Mouse (Mus musculus) CH12.LX (cell line): ENCODE measurements around the gene Fam196a. TPM values are rescaled to one million over a fixed set of nuclear protein-coding genes. Genes with fewer than 3 reads are reported as not detected.

Experiments used
- DNase-seq: peaks from one replicate; pipeline ENCODE4 v3.0.0-alpha.2; 2013; ENCODE audit errors: extremely low read depth
- H3K27ac ChIP-seq: 2 replicates; pipeline ENCODE4 v1.5.1; 2012; ENCODE audit warnings: low read depth, mild to moderate bottlenecking, control low read depth, moderate library complexity; ENCODE audit not compliant: insufficient read depth
- H3K27me3 ChIP-seq: replicated peaks from 2 replicates; pipeline ENCODE3; 2012; ENCODE audit warnings: inconsistent platforms
- H3K36me3 ChIP-seq, 2 experiments: replicated peaks in 1 of 2; 2 replicates each; pipeline versions ENCODE3 to v1.6.1; 2012; ENCODE audit warnings: inconsistent platforms in 1 of 2, low read length in 1 of 2, mild to moderate bottlenecking in 1 of 2, mixed read lengths in 1 of 2, moderate library complexity in 1 of 2; ENCODE audit not compliant: control insufficient read depth in 1 of 2, insufficient read depth in 1 of 2
- H3K4me1 ChIP-seq, 2 experiments: 2 replicates each; pipeline ENCODE4 v1.6.1; 2012; ENCODE audit warnings: inconsistent platforms in 1 of 2, moderate library complexity in 1 of 2; ENCODE audit not compliant: insufficient read depth in 2 of 2, control insufficient read depth in 1 of 2
- H3K4me2 ChIP-seq: 2 replicates; pipeline ENCODE4 v1.6.1; 2012; ENCODE audit warnings: low read depth, mild to moderate bottlenecking, control low read depth; ENCODE audit not compliant: poor library complexity, insufficient read depth, severe bottlenecking
- H3K4me3 ChIP-seq, 3 experiments: fragments of 150-350 bp in 1 of 3; sonication (generic) in 1 of 3; replicated peaks in 1 of 3; 2 replicates each; pipeline versions ENCODE3 to v1.5.1; 2011 to 2012; ENCODE audit warnings: low read depth in 2 of 3, low read length in 2 of 3, mild to moderate bottlenecking in 2 of 3, moderate library complexity in 2 of 3, control low read depth in 1 of 3, improper control_type of control experiment in 1 of 3, inconsistent platforms in 1 of 3, mixed read lengths in 1 of 3; ENCODE audit not compliant: poor library complexity in 1 of 3
- H3K79me2 ChIP-seq: replicated peaks from 2 replicates; pipeline ENCODE4 v1.6.1; 2012; ENCODE audit warnings: mild to moderate bottlenecking, moderate library complexity; ENCODE audit not compliant: control insufficient read depth, poor library complexity, insufficient read depth, severe bottlenecking; ENCODE audit errors: extremely low read depth
- H3K9ac ChIP-seq: 2 replicates; pipeline ENCODE4 v1.6.1; 2012; ENCODE audit warnings: low read depth, mild to moderate bottlenecking, control low read depth, moderate library complexity; ENCODE audit not compliant: insufficient read depth
- H3K9me3 ChIP-seq: replicated peaks from 2 replicates; pipeline ENCODE3; 2012; ENCODE audit warnings: low read length, inconsistent platforms, mixed read lengths
- CHD1 ChIP-seq: IDR thresholded peaks from 2 replicates; pipeline ENCODE4 v1.6.1; 2012; ENCODE audit warnings: low read depth, low read length, improper control_type of control experiment, inconsistent platforms
- CHD2 ChIP-seq: IDR thresholded peaks from 2 replicates; pipeline ENCODE4 v1.6.1; 2011; ENCODE audit warnings: low read length, improper control_type of control experiment
- CTCF ChIP-seq, 2 experiments: IDR thresholded peaks in 1 of 2; conservative IDR thresholded peaks in 1 of 2; 2 replicates each; pipeline ENCODE4 v1.5.1; 2011 to 2012; ENCODE audit warnings: low read depth in 2 of 2, low read length in 2 of 2, improper control_type of control experiment in 1 of 2, inconsistent platforms in 1 of 2, mild to moderate bottlenecking in 1 of 2, moderate library complexity in 1 of 2
- EP300 ChIP-seq: IDR thresholded peaks from 2 replicates; pipeline ENCODE4 v1.6.1; 2011; ENCODE audit warnings: low read length, improper control_type of control experiment
- KAT2A ChIP-seq: IDR thresholded peaks from 2 replicates; pipeline ENCODE4 v1.6.1; 2012; ENCODE audit warnings: low read length, improper control_type of control experiment, inconsistent platforms; ENCODE audit not compliant: insufficient replicate concordance
- MXI1 ChIP-seq: IDR thresholded peaks from 2 replicates; pipeline ENCODE4 v1.6.1; 2011; ENCODE audit warnings: mild to moderate bottlenecking, low read depth, low read length, improper control_type of control experiment
- NELFE ChIP-seq: IDR thresholded peaks from 2 replicates; pipeline ENCODE4 v1.6.1; 2011; ENCODE audit warnings: low read depth, low read length, improper control_type of control experiment
- PAX5 ChIP-seq: IDR thresholded peaks from 2 replicates; pipeline ENCODE4 v1.6.1; 2012; ENCODE audit warnings: low read length, inconsistent platforms, mixed read lengths
- POLR2AphosphoS2 ChIP-seq: IDR thresholded peaks from 2 replicates; pipeline ENCODE4 v1.6.1; 2011; ENCODE audit warnings: low read depth, low read length, improper control_type of control experiment
- SIN3A ChIP-seq: IDR thresholded peaks from 2 replicates; pipeline ENCODE4 v1.6.1; 2012; ENCODE audit warnings: low read length, improper control_type of control experiment, inconsistent platforms
- SMC3 ChIP-seq: IDR thresholded peaks from 2 replicates; pipeline ENCODE4 v1.6.1; 2011; ENCODE audit warnings: low read depth, low read length, improper control_type of control experiment
- TBP ChIP-seq: conservative IDR thresholded peaks from 2 replicates; pipeline ENCODE4 v1.6.1; 2011; ENCODE audit warnings: low read depth, low read length, improper control_type of control experiment
- TCF12 ChIP-seq: IDR thresholded peaks from 2 replicates; pipeline ENCODE4 v1.6.1; 2014; ENCODE audit warnings: low read depth, mild to moderate bottlenecking, inconsistent platforms, low read length, improper control_type of control experiment
- USF1 ChIP-seq: IDR thresholded peaks from 2 replicates; pipeline ENCODE4 v1.6.1; 2014; ENCODE audit warnings: low read depth, mild to moderate bottlenecking, inconsistent platforms, low read length, improper control_type of control experiment
- USF2 ChIP-seq: conservative IDR thresholded peaks from 2 replicates; pipeline ENCODE4 v1.6.1; 2011; ENCODE audit warnings: low read depth, low read length, improper control_type of control experiment
- ZC3H11A ChIP-seq: IDR thresholded peaks from 2 replicates; pipeline ENCODE4 v1.6.1; 2012; ENCODE audit warnings: low read depth, mild to moderate bottlenecking, inconsistent platforms, low read length, improper control_type of control experiment
- ZMIZ1 ChIP-seq: IDR thresholded peaks from 2 replicates; pipeline ENCODE4 v1.6.1; 2012; ENCODE audit warnings: low read depth, mild to moderate bottlenecking, inconsistent platforms, low read length, improper control_type of control experiment
- ZNF384 ChIP-seq: IDR thresholded peaks from 2 replicates; pipeline ENCODE4 v1.6.1; 2012; ENCODE audit warnings: low read depth, low read length, improper control_type of control experiment, inconsistent platforms
- dilution Hi-C: fragments of 300-500 bp; cut with MboI; formaldehyde crosslinking; loops from 2 replicates; pipeline ENCODE4 v1.14.3; 2020; ENCODE audit warnings: low sequenced_read_pairs; ENCODE audit not compliant: extremely low pct_unique_long_range_greater_than_20kb, extremely low pct_ligation_motif_present
- in situ Hi-C: fragments of 300-500 bp; cut with MboI; formaldehyde crosslinking; loops from 3 replicates; pipeline ENCODE4 v1.14.3; 2019; ENCODE audit warnings: low sequenced_read_pairs, low pct_ligation_motif_present, low pct_unique_long_range_greater_than_20kb, mixed read lengths
- polyA plus RNA-seq: library from polyadenylated mRNA; unstranded; fragments of >175 nt; gene quantifications from 2 replicates; pipeline ENCODE4 v1.2.1, GENCODE M21; 2012; ENCODE audit warnings: low read depth; ENCODE audit not compliant: insufficient read length
- total RNA-seq, 2 experiments: library from RNA; depleted of rRNA; stranded (reverse); fragments of 300-350 nt in 1 of 2; fragments of >200 nt in 1 of 2; gene quantifications; 2 replicates each; pipeline ENCODE4 v1.2.3; 2012 to 2014

The Fam196a gene
- total and polyA plus RNA-seq, 3 experiments = not detected

GRCm38 (mm10) chr7:134937471-134937926 lies 731 bp downstream of the Fam196a start:
- no peak overlapping the region for H3K27ac ChIP-seq
- no peaks in the 10 kb centered on the region for H3K4me1 ChIP-seq
- in situ Hi-C loops (no loop called here), dilution Hi-C loops (no loop called here)
- no peaks in the 10 kb centered on the region for H3K79me2 ChIP-seq
- no peaks in the 10 kb centered on the region for H3K27me3 ChIP-seq
- no peak overlapping the region for H3K4me2 ChIP-seq
- TF ChIP-seq CHD2 (no peak), ZMIZ1 (no peak), ZC3H11A (no peak)
- peaks cover 84% of the 10 kb centered on the region for H3K9me3 ChIP-seq
- no peak for DNase-seq
- H3K9ac ChIP-seq = no peak overlapping the region
- H3K36me3 ChIP-seq = no peaks in the 10 kb centered on the region
- H3K4me3 ChIP-seq = no peak overlapping the region

DNA sequence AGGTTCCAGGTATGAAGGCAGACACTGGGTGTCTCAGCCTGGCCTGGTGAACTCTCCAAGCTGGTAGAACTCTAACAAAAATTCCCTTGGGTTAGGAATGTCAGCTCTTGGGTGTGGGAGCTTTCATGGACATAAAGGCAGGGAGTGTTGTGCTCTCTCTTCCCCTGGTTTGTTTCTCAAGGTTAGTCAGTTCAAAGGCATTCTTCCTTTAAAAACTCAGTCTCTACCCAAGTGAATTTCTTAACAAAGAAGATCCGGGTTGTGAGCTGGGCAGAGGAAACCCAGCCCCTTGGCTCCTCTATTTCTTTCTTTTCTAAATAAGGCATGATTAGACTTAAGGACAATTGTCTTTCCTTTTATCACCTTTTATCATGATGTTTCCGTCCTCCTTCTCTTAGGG lies 6.3 kb downstream of the Fam196a start:
- Histone ChIP-seq H3K27ac (no peak overlapping the region), H3K4me2 (no peak overlapping the region), H3K9me3 (peaks cover 79% of the 10 kb centered on the region), H3K36me3 (no peaks in the 10 kb centered on the region), H3K4me3 (no peak overlapping the region), H3K9ac (no peak overlapping the region), H3K4me1 (no peaks in the 10 kb centered on the region), H3K79me2 (no peaks in the 10 kb centered on the region), H3K27me3 (no peaks in the 10 kb centered on the region)
- in situ Hi-C loops (no loop called here), dilution Hi-C loops (no loop called here)
- no peak for DNase-seq
- TF ChIP-seq ZNF384 (no peak), SIN3A (no peak), TBP (no peak), POLR2AphosphoS2 (no peak), CHD1 (no peak), USF1 (no peak), NELFE (no peak)

- Histone ChIP-seq H3K9ac (no peak overlapping the region), H3K27ac (no peak overlapping the region), H3K4me2 (no peak overlapping the region), H3K9me3 (peaks cover 86% of the 10 kb centered on the region), H3K4me3 (no peak overlapping the region)
- dilution Hi-C loops = no loop called here
- no peak for DNase-seq
- in situ Hi-C loops = no loop called here
- TF ChIP-seq CTCF (conservative IDR thresholded peaks at IDR 0.05 in 1 of 2, IDR thresholded peaks at IDR 0.05 in 1 of 2; ENCODE audit: low read depth in 2 of 2, low read length in 2 of 2) (no peak), TCF12 (no peak), MXI1 (no peak), USF2 (no peak), EP300 (no peak), PAX5 (no peak), KAT2A (no peak), SMC3 (no peak)
- TF ChIP-seq, all 38 proteins: peak for 0
- H3K79me2 ChIP-seq = no peaks in the 10 kb centered on the region
- H3K27me3 ChIP-seq = no peaks in the 10 kb centered on the region
- H3K4me1 ChIP-seq = no peaks in the 10 kb centered on the region
- no peaks in the 10 kb centered on the region for H3K36me3 ChIP-seq
Observed at GRCm38 (mm10) chr7:134901992-134902391, 36.2 kb downstream of the Fam196a start.
